Comparison of ENCODE assay signal across 8 mouse cellular contexts in genomic region chr8:94205736-94206135, GRCm38 (mm10). TPM values are rescaled to one million over a fixed set of nuclear protein-coding genes. Genes with fewer than 3 reads are reported as not detected.
A peak's percentile ranks its signal among the peaks of the same experiment; 100 is the strongest.
DNase-seq lines count a peak whose midpoint lies in the region; ATAC-seq and TF ChIP-seq lines count a peak whose summit lies in the region.

No protein-coding gene starts in this region.

- intact Hi-C loops in gastrocnemius, postnatal 36 days (cut with DNase I) = loop anchor here (10.0 kb wide), 1 partner anchor 551 kb away; no protein-coding TSS in a partner anchor

- H3K27me3 ChIP-seq in kidney, embryonic 16.5 days (ENCODE audit: insufficient read depth, low read length) = no peaks in the 10 kb centered on the region
- H3K27me3 ChIP-seq in lung, postnatal 0 days (replicated peaks; ENCODE audit: insufficient read depth, low read length) = no peaks in the 10 kb centered on the region

- H3K36me3 ChIP-seq in kidney, embryonic 16.5 days (ENCODE audit: insufficient read depth, low read length) = no peaks in the 10 kb centered on the region
- H3K36me3 ChIP-seq in lung, postnatal 0 days (ENCODE audit: insufficient read depth, low read length) = no peaks in the 10 kb centered on the region

- no peaks in the 10 kb centered on the region for H3K9me3 ChIP-seq in kidney, embryonic 16.5 days (ENCODE audit: low read length)
- H3K9me3 ChIP-seq in lung, postnatal 0 days (ENCODE audit: low read length) = no peaks in the 10 kb centered on the region

- no peak for DNase-seq in frontal cortex, postnatal 14 days (ENCODE audit: low spot score in 2 of 2)
- peak; percentile 75 for DNase-seq in WW6 (ENCODE audit: low read depth, low spot score)
- peak; percentile 87 to 90 for DNase-seq in cerebellum, postnatal 14 days
- DNase-seq in gastrocnemius, postnatal 36 days = peak; percentile 57 to 70
- DNase-seq in lung, postnatal 0 days (ENCODE audit: low spot score) = peak; percentile 82
- DNase-seq in retina, postnatal 1 day = peak; percentile 84

- H3K4me1 ChIP-seq in kidney, embryonic 16.5 days (ENCODE audit: insufficient read depth, low read length) = no peaks in the 10 kb centered on the region
- H3K4me1 ChIP-seq in lung, postnatal 0 days (ENCODE audit: insufficient read depth, low read depth, low read length) = no peaks in the 10 kb centered on the region

- 16% methylated on average over 5 of the region's 5 CpGs for WGBS in kidney, embryonic 16.5 days
- WGBS in lung, postnatal 0 days = 22% methylated on average over 5 of the region's 5 CpGs

- ATAC-seq in frontal cortex, adult (ENCODE audit: low TSS enrichment) = peak; percentile 45
- ATAC-seq in kidney, embryonic 16.5 days (ENCODE audit: low FRiP score, low TSS enrichment) = peak; percentile 82
- ATAC-seq in lung, postnatal 0 days = peak; percentile 81

- H3K4me2 ChIP-seq in kidney, embryonic 16.5 days (replicated peaks; ENCODE audit: low read depth, low read length) = no peak overlapping the region
- no peak overlapping the region for H3K4me2 ChIP-seq in lung, postnatal 0 days (replicated peaks; ENCODE audit: low read depth, low read length)

- H3K27ac ChIP-seq in kidney, embryonic 16.5 days (ENCODE audit: low read length) = no peak overlapping the region
- no peak overlapping the region for H3K27ac ChIP-seq in lung, postnatal 0 days (ENCODE audit: low read length)

- no peak for TF ChIP-seq EP300 in lung, postnatal 0 days (IDR thresholded peaks at IDR 0.05)

- peak; percentile 96 for TF ChIP-seq CTCF in lung, postnatal 0 days (IDR thresholded peaks at IDR 0.05)

- no peak overlapping the region for H3K9ac ChIP-seq in kidney, embryonic 16.5 days (replicated peaks; ENCODE audit: low read length)
- no peak overlapping the region for H3K9ac ChIP-seq in lung, postnatal 0 days (replicated peaks; ENCODE audit: low read depth)

- H3K4me3 ChIP-seq in kidney, embryonic 16.5 days (ENCODE audit: low read length) = no peak overlapping the region
- H3K4me3 ChIP-seq in lung, postnatal 0 days (ENCODE audit: low read depth, low read length) = no peak overlapping the region

RNA-seq across cellular contexts. Expression of gene Nup93, which starts 8.6 kb away (rescaled TPM):
- 1 to 10 TPM; 8.7 to 9.7 TPM for total RNA-seq in gastrocnemius, postnatal 36 days (2021)
- 92.3 and 94.2 TPM in 2 replicates for polyA plus RNA-seq in kidney, embryonic 16.5 days (2015; fragmentation: Nextera tagmentation; extraction: Ambion mirVana)
- polyA plus RNA-seq in lung, postnatal 0 days (2015; fragmentation: Nextera tagmentation; extraction: Ambion mirVana) = 26.7 and 27.1 TPM in 2 replicates

RNA-seq across cellular contexts. Expression of gene Mt1, which starts 26.9 kb away (rescaled TPM):
- total RNA-seq in gastrocnemius, postnatal 36 days (2021) = 100 to 1,000 TPM in 1 of 2 experiments, 10 to 100 TPM in 1; 99.6 to 103 TPM
- 543 and 568 TPM in 2 replicates for polyA plus RNA-seq in kidney, embryonic 16.5 days (2015; fragmentation: Nextera tagmentation; extraction: Ambion mirVana)
- 836 and 858 TPM in 2 replicates for polyA plus RNA-seq in lung, postnatal 0 days (2015; fragmentation: Nextera tagmentation; extraction: Ambion mirVana)

RNA-seq across cellular contexts. Expression of gene Mt2, which starts 33.3 kb away (rescaled TPM):
- 100 to 1,000 TPM in 1 of 2 experiments, 10 to 100 TPM in 1; 87.9 to 112 TPM for total RNA-seq in gastrocnemius, postnatal 36 days (2021)
- polyA plus RNA-seq in kidney, embryonic 16.5 days (2015; fragmentation: Nextera tagmentation; extraction: Ambion mirVana) = 143 and 167 TPM in 2 replicates
- polyA plus RNA-seq in lung, postnatal 0 days (2015; fragmentation: Nextera tagmentation; extraction: Ambion mirVana) = 143 and 159 TPM in 2 replicates

RNA-seq across cellular contexts. Expression of gene Mt3, which starts 53.3 kb away (rescaled TPM):
- total RNA-seq in gastrocnemius, postnatal 36 days (2021) = 1 to 10 TPM; 2.2 to 7.5 TPM
- polyA plus RNA-seq in kidney, embryonic 16.5 days (2015; fragmentation: Nextera tagmentation; extraction: Ambion mirVana) = 1.6 and 3.0 TPM in 2 replicates
- polyA plus RNA-seq in lung, postnatal 0 days (2015; fragmentation: Nextera tagmentation; extraction: Ambion mirVana) = 2.6 TPM in 2 replicates

Comparison
In these comparisons a context has a peak if more than half of its experiments do, and no peak if none do; other contexts are left out.
1. DNase-seq: peak in WW6 (single experiment), cerebellum, postnatal 14 days (2 of 2), gastrocnemius, postnatal 36 days (2 of 2), lung, postnatal 0 days (single experiment) and retina, postnatal 1 day (single experiment); none in frontal cortex, postnatal 14 days (0 of 2).
2. Peak in every context shown above with its lines, with median percentiles within 50 percentile points of each other: ATAC-seq.